Comparison of ENCODE assay signal across 10 mouse cellular contexts in genomic region chr1:79450343-79451021, GRCm38 (mm10). TPM values are rescaled to one million over a fixed set of nuclear protein-coding genes. Genes with fewer than 3 reads are reported as not detected.
A peak's percentile ranks its signal among the peaks of the same experiment; 100 is the strongest.
DNase-seq lines count a peak whose midpoint lies in the region; ATAC-seq lines count a peak whose summit lies in the region.
"Had no signal": no experiment of that assay in that cellular context is flagged by ENCODE, and none has a peak within 500 bp of the region (broad histone marks: within the 10 kb centered on the region; RNA-seq: fewer than 3 reads in every experiment).

No protein-coding gene starts in this region.

- no peaks in the 10 kb centered on the region; the same call in 1 of the 2 replicates for H3K4me1 ChIP-seq in heart, embryonic 10.5 days
- peaks cover 20% of the 10 kb centered on the region for H3K4me1 ChIP-seq in hindbrain, embryonic 12.5 days
- peaks cover 29% of the 10 kb centered on the region for H3K4me1 ChIP-seq in midbrain, embryonic 12.5 days
- H3K4me1 ChIP-seq: lung, embryonic 15.5 days had no signal

- peak; percentile 90 for ATAC-seq in hindbrain, embryonic 12.5 days (ENCODE audit: low FRiP score)
- ATAC-seq in midbrain, embryonic 12.5 days (ENCODE audit: low FRiP score, low read depth) = peak; percentile 84

- no peaks in the 10 kb centered on the region for H3K9me3 ChIP-seq in heart, embryonic 10.5 days
- H3K9me3 ChIP-seq in hindbrain, embryonic 12.5 days (replicated peaks) = no peaks in the 10 kb centered on the region
- H3K9me3 ChIP-seq in midbrain, embryonic 12.5 days = no peaks in the 10 kb centered on the region
- H3K9me3 ChIP-seq: lung, embryonic 15.5 days had no signal

- peak overlapping the region; percentile 41; the same call in 1 of the 2 replicates for H3K9ac ChIP-seq in hindbrain, embryonic 12.5 days
- H3K9ac ChIP-seq in midbrain, embryonic 12.5 days (replicated peaks) = no peak overlapping the region; the same call in 1 of the 2 replicates
- H3K9ac ChIP-seq: lung, embryonic 15.5 days had no signal

- 15% methylated on average over 20 of the region's 20 CpGs for WGBS in heart, embryonic 10.5 days
- 11% methylated on average over 20 of the region's 20 CpGs for WGBS in hindbrain, embryonic 12.5 days
- WGBS in midbrain, embryonic 12.5 days = 12% methylated on average over 20 of the region's 20 CpGs

- no peaks in the 10 kb centered on the region for H3K27me3 ChIP-seq in heart, embryonic 10.5 days (ENCODE audit: insufficient read depth, poor library complexity, severe bottlenecking)
- H3K27me3 ChIP-seq in hindbrain, embryonic 12.5 days = no peaks in the 10 kb centered on the region
- H3K27me3 ChIP-seq in midbrain, embryonic 12.5 days = no peaks in the 10 kb centered on the region
- H3K27me3 ChIP-seq: CH12.LX; lung, embryonic 15.5 days had no signal

- intact Hi-C loops in heart, postnatal 36 days (cut with DNase I) = no loop called here

- H3K4me3 ChIP-seq in heart, embryonic 10.5 days = peak overlapping the region; percentile 47
- peak overlapping the region; percentile 32 for H3K4me3 ChIP-seq in hindbrain, embryonic 12.5 days
- H3K4me3 ChIP-seq in midbrain, embryonic 12.5 days = peak overlapping the region; percentile 32
- H3K4me3 ChIP-seq: lung, embryonic 15.5 days had no signal

- peak overlapping the region; percentile 55 for H3K4me2 ChIP-seq in hindbrain, embryonic 12.5 days (replicated peaks)
- H3K4me2 ChIP-seq in midbrain, embryonic 12.5 days (replicated peaks) = peak overlapping the region; percentile 54
- H3K4me2 ChIP-seq: lung, embryonic 15.5 days had no signal

- no peak overlapping the region for H3K27ac ChIP-seq in heart, embryonic 10.5 days
- H3K27ac ChIP-seq in hindbrain, embryonic 12.5 days = peak overlapping the region; percentile 81
- H3K27ac ChIP-seq in midbrain, embryonic 12.5 days (replicated peaks) = peak overlapping the region; percentile 75
- H3K27ac ChIP-seq: lung, embryonic 15.5 days had no signal

- no peaks in the 10 kb centered on the region for H3K36me3 ChIP-seq in heart, embryonic 10.5 days
- no peaks in the 10 kb centered on the region for H3K36me3 ChIP-seq in hindbrain, embryonic 12.5 days
- no peaks in the 10 kb centered on the region for H3K36me3 ChIP-seq in midbrain, embryonic 12.5 days
- H3K36me3 ChIP-seq: lung, embryonic 15.5 days had no signal

- no peak for DNase-seq in heart, embryonic 10.5 days (ENCODE audit: low spot score)
- no peak for DNase-seq in heart, postnatal 36 days
- DNase-seq in cerebellum, postnatal 36 days = peak; percentile 19 to 33
- DNase-seq in thymus, postnatal 25 days = no peak
- DNase-seq in thymus, postnatal 10 days (ENCODE audit: low spot score in 2 of 2) = no peak
- DNase-seq in T-cell, adult 2 months (ENCODE audit: low spot score) = no peak

RNA-seq across cellular contexts. Expression of gene Scg2, which starts 10.6 kb away (rescaled TPM):
- 0.20 TPM in 2 replicates for polyA plus RNA-seq in heart, embryonic 10.5 days (2016; fragmentation: Nextera tagmentation; extraction: Ambion mirVana)
- total RNA-seq in heart, postnatal 36 days (2021) = not detected
- polyA plus RNA-seq in hindbrain, embryonic 12.5 days (2016; fragmentation: Nextera tagmentation; extraction: Ambion mirVana) = 24.4 and 25.5 TPM in 2 replicates
- polyA plus RNA-seq in midbrain, embryonic 12.5 days (2016; fragmentation: Nextera tagmentation; extraction: Ambion mirVana) = 10.4 and 11.0 TPM in 2 replicates
- total RNA-seq: CH12.LX had no signal

Comparison
In these comparisons a context has a peak if more than half of its experiments do, and no peak if none do; other contexts are left out.
1. DNase-seq: peak in cerebellum, postnatal 36 days (2 of 2); none in heart, embryonic 10.5 days (single experiment), heart, postnatal 36 days (0 of 2), thymus, postnatal 25 days (single experiment), thymus, postnatal 10 days (0 of 2) and T-cell, adult 2 months (single experiment).
2. Peak in every context shown above with its lines, with median percentiles within 50 percentile points of each other: H3K4me3 ChIP-seq.